Mouse (Mus musculus): ENCODE results near the gene Olfr1392. TPM values are rescaled to one million over a fixed set of nuclear protein-coding genes. Genes with fewer than 3 reads are reported as not detected.
A peak's percentile ranks its signal among the peaks of the same experiment; 100 is the strongest.

The Olfr1392 gene
- total RNA-seq, 2 experiments from 2014 or later: 0.34 TPM; not detected in 1

GRCm38 (mm10) chr11:49250422-49251379 lies 34.4 kb upstream of the Olfr1392 start:
- peak; percentile 79 for DNase-seq
- intact Hi-C loops (cut with DNase I): no loop called here

- intact Hi-C loops (cut with DNase I): no loop called here
These were observed 33.7 kb upstream of the Olfr1392 start for GRCm38 (mm10) chr11:49251380-49251761.

GRCm38 (mm10) chr11:49252048-49252447 lies 33.0 kb upstream of the Olfr1392 start:
- no peak for DNase-seq
- intact Hi-C loops (cut with DNase I): no loop called here

More at GRCm38 (mm10) chr11:49251380-49251761, 33.7 kb upstream of the Olfr1392 start:
- no peak for DNase-seq

- intact Hi-C loops (cut with DNase I): no loop called here
- DNase-seq: no peak
These were observed 32.0 kb upstream of the Olfr1392 start for GRCm38 (mm10) chr11:49253035-49253434.

GRCm38 (mm10) chr11:49259296-49259695 lies 25.8 kb upstream of the Olfr1392 start:
- no peak for DNase-seq

GRCm38 (mm10) chr11:49259829-49260228 lies 25.3 kb upstream of the Olfr1392 start:
- intact Hi-C loops (cut with DNase I): no loop called here
- DNase-seq: no peak

More at GRCm38 (mm10) chr11:49259296-49259695, 25.8 kb upstream of the Olfr1392 start:
- intact Hi-C loops (cut with DNase I): no loop called here

- intact Hi-C loops (cut with DNase I): no loop called here
These were observed 24.3 kb upstream of the Olfr1392 start for GRCm38 (mm10) chr11:49260598-49261312.

GRCm38 (mm10) chr11:49261313-49261855 lies 23.7 kb upstream of the Olfr1392 start:
- intact Hi-C loops (cut with DNase I): no loop called here
- DNase-seq: no peak

More at GRCm38 (mm10) chr11:49260598-49261312, 24.3 kb upstream of the Olfr1392 start:
- DNase-seq: no peak

- intact Hi-C loops (cut with DNase I): no loop called here
- no peak for DNase-seq
These were observed 22.8 kb upstream of the Olfr1392 start for GRCm38 (mm10) chr11:49262286-49262685.

GRCm38 (mm10) chr11:49263149-49263548 lies 21.9 kb upstream of the Olfr1392 start:
- intact Hi-C loops (cut with DNase I): no loop called here
- DNase-seq: no peak

- intact Hi-C loops (cut with DNase I): no loop called here
- no peak for DNase-seq
These were observed 21.0 kb upstream of the Olfr1392 start for GRCm38 (mm10) chr11:49264081-49264480.

- DNase-seq: no peak
- intact Hi-C loops (cut with DNase I): loop anchor here (5.0 kb wide), 1 partner anchor 392 kb away; the partner anchor contains the start of gene Irgm1
These were observed 20.5 kb upstream of the Olfr1392 start for GRCm38 (mm10) chr11:49264622-49265021.

GRCm38 (mm10) chr11:49265101-49265500 lies 20.0 kb upstream of the Olfr1392 start:
- DNase-seq: no peak
- intact Hi-C loops (cut with DNase I): loop anchor here (5.0 kb wide), 1 partner anchor 393 kb away; the partner anchor contains the start of gene Irgm1

- intact Hi-C loops (cut with DNase I): loop anchor here (5.0 kb wide), 1 partner anchor 394 kb away; the partner anchor contains the start of gene Irgm1
These were observed 18.4 kb upstream of the Olfr1392 start for GRCm38 (mm10) chr11:49266671-49267070.

GRCm38 (mm10) chr11:49267316-49267715 lies 17.8 kb upstream of the Olfr1392 start:
- DNase-seq: no peak
- intact Hi-C loops (cut with DNase I): loop anchor here (5.0 kb wide), 1 partner anchor 395 kb away; the partner anchor contains the start of gene Irgm1

More at GRCm38 (mm10) chr11:49266671-49267070, 18.4 kb upstream of the Olfr1392 start:
- DNase-seq: no peak

- DNase-seq: no peak
- intact Hi-C loops (cut with DNase I): loop anchor here (5.0 kb wide), 1 partner anchor 396 kb away; the partner anchor contains the start of gene Irgm1
These were observed 17.0 kb upstream of the Olfr1392 start for GRCm38 (mm10) chr11:49267970-49268579.

GRCm38 (mm10) chr11:49269761-49270160 lies 15.3 kb upstream of the Olfr1392 start:
- intact Hi-C loops (cut with DNase I): loop anchor here (5.0 kb wide), 2 partner anchors 82 to 397 kb away; partner anchors contain the start of genes Btnl9 and Irgm1
- no peak for DNase-seq

GRCm38 (mm10) chr11:49270368-49270767 lies 14.7 kb upstream of the Olfr1392 start:
- intact Hi-C loops (cut with DNase I): loop anchor here (5.0 kb wide), 1 partner anchor 83 kb away; the partner anchor contains the start of gene Btnl9
- no peak for DNase-seq

GRCm38 (mm10) chr11:49271334-49271733 lies 13.7 kb upstream of the Olfr1392 start:
- no peak for DNase-seq
- intact Hi-C loops (cut with DNase I): loop anchor here (5.0 kb wide), 1 partner anchor 84 kb away; the partner anchor contains the start of gene Btnl9

Measured in left cerebral cortex, postnatal 4 days (tissue).